Mouse (Mus musculus): ENCODE data around the gene Rabggtb. TPM values are rescaled to one million over a fixed set of nuclear protein-coding genes. Genes with fewer than 3 reads are reported as not detected.
"Not testable (repeated sequence)": the region's sequence is repeated elsewhere in the genome, so short reads cannot be mapped to it uniquely, and the experiment has no call there.

Gene Rabggtb
- polyA plus RNA-seq, 1 experiment from 2014 or later, result 47.2 TPM

- Histone ChIP-seq H3K27me3 (ENCODE audit: low read depth, poor library complexity, severe bottlenecking) (no peaks in the 10 kb centered on the region), H3K4me1 (0 out of 2 replicates have a peak, but pooled peaks cover 4% of the 10 kb centered on the region), H3K4me3 (no peak overlapping the region), H3K36me3 (no peaks in the 10 kb centered on the region), H3K27ac (no peak overlapping the region), H3K9me3 (replicated peaks) (no peaks in the 10 kb centered on the region)
- DNase-seq (ENCODE audit: low spot score), result no peak
These were observed 26.5 kb downstream of the Rabggtb start for GRCm38 (mm10) chr3:153886296-153886695.

GRCm38 (mm10) chr3:153871396-153871795 is 41.4 kb downstream of the Rabggtb start:
- Histone ChIP-seq H3K4me3 (no peak overlapping the region), H3K27me3 (ENCODE audit: low read depth, poor library complexity, severe bottlenecking) (no peaks in the 10 kb centered on the region), H3K4me1 (no peaks in the 10 kb centered on the region), H3K9me3 (replicated peaks) (no peaks in the 10 kb centered on the region), H3K36me3 (no peaks in the 10 kb centered on the region), H3K27ac (no peak overlapping the region)
- WGBS, result 84% methylated on average over 5 of the region's 5 CpGs
- no peak for DNase-seq (ENCODE audit: low spot score)

GRCm38 (mm10) chr3:153867149-153868136 is 45.4 kb downstream of the Rabggtb start:
- no peak for DNase-seq (ENCODE audit: low spot score)
- H3K9me3 ChIP-seq (replicated peaks), result no peaks in the 10 kb centered on the region
- 78% methylated on average over 14 of the region's 14 CpGs for WGBS
- no peaks in the 10 kb centered on the region for H3K36me3 ChIP-seq
- no peaks in the 10 kb centered on the region for H3K4me1 ChIP-seq
- H3K27me3 ChIP-seq (ENCODE audit: low read depth, poor library complexity, severe bottlenecking), result no peaks in the 10 kb centered on the region
- no peak overlapping the region for H3K4me3 ChIP-seq
- H3K27ac ChIP-seq, result no peak overlapping the region

GRCm38 (mm10) chr3:153864636-153865429 is 48.0 kb downstream of the Rabggtb start:
- H3K4me3 ChIP-seq, result no peak overlapping the region
- H3K36me3 ChIP-seq, result no peaks in the 10 kb centered on the region
- DNase-seq (ENCODE audit: low spot score), result no peak
- H3K27ac ChIP-seq, result no peak overlapping the region
- no peaks in the 10 kb centered on the region for H3K9me3 ChIP-seq (replicated peaks)
- 90% methylated on average over 4 of the region's 4 CpGs for WGBS
- no peaks in the 10 kb centered on the region for H3K4me1 ChIP-seq
- no peaks in the 10 kb centered on the region for H3K27me3 ChIP-seq (ENCODE audit: low read depth, poor library complexity, severe bottlenecking)

GRCm38 (mm10) chr3:153863816-153864215 is 49.0 kb downstream of the Rabggtb start:
- WGBS, result 79% methylated on average over 2 of the region's 2 CpGs
- Histone ChIP-seq H3K27ac (no peak overlapping the region), H3K27me3 (ENCODE audit: low read depth, poor library complexity, severe bottlenecking) (no peaks in the 10 kb centered on the region), H3K36me3 (no peaks in the 10 kb centered on the region), H3K4me1 (no peaks in the 10 kb centered on the region), H3K4me3 (no peak overlapping the region), H3K9me3 (replicated peaks) (no peaks in the 10 kb centered on the region)
- no peak for DNase-seq (ENCODE audit: low spot score)

- H3K27me3 ChIP-seq (ENCODE audit: low read depth, poor library complexity, severe bottlenecking); DNase-seq (ENCODE audit: low spot score); H3K4me1 ChIP-seq; H3K36me3 ChIP-seq; H3K9me3 ChIP-seq (replicated peaks); H3K27ac ChIP-seq; H3K4me3 ChIP-seq: not testable (repeated sequence)
- WGBS, result 90% methylated on average over 8 of the region's 8 CpGs
These were observed 52.4 kb downstream of the Rabggtb start for GRCm38 (mm10) chr3:153860392-153860791.

- WGBS, result 83% methylated on average over 10 of the region's 10 CpGs
- Histone ChIP-seq H3K27ac (no peak overlapping the region), H3K36me3 (no peaks in the 10 kb centered on the region), H3K4me1 (no peaks in the 10 kb centered on the region), H3K27me3 (ENCODE audit: low read depth, poor library complexity, severe bottlenecking) (no peaks in the 10 kb centered on the region), H3K9me3 (replicated peaks) (no peaks in the 10 kb centered on the region), H3K4me3 (no peak overlapping the region)
- no peak for DNase-seq (ENCODE audit: low spot score)
These were observed 54.3 kb downstream of the Rabggtb start for GRCm38 (mm10) chr3:153858350-153859001.

Other genes starting within 250 kb of the Rabggtb start
- 53.3 and 53.6 TPM in 2 replicates for gene St6galnac3, start 187.8 kb downstream of the Rabggtb start, polyA plus RNA-seq (2016; fragmentation: Nextera tagmentation; extraction: Ambion mirVana)
- 0.31 and 0.33 TPM in 2 replicates for gene Asb17, start 68.8 kb downstream of the Rabggtb start, polyA plus RNA-seq (2016; fragmentation: Nextera tagmentation; extraction: Ambion mirVana)
- gene Msh4, start 6.9 kb downstream of the Rabggtb start, polyA plus RNA-seq (2016; fragmentation: Nextera tagmentation; extraction: Ambion mirVana), result 0.05 and 0.06 TPM in 2 replicates
- 30.7 and 35.3 TPM in 2 replicates for gene Acadm, start 31.6 kb upstream of the Rabggtb start, polyA plus RNA-seq (2016; fragmentation: Nextera tagmentation; extraction: Ambion mirVana)
- gene Slc44a5, start 60.4 kb upstream of the Rabggtb start, polyA plus RNA-seq (2016; fragmentation: Nextera tagmentation; extraction: Ambion mirVana), result 0.08 and 0.09 TPM in 2 replicates

All from limb, embryonic 10.5 days (tissue).